Mouse (Mus musculus) liver, embryonic 13.5 days (tissue): ENCODE measurements around the gene Bex3. TPM values are rescaled to one million over a fixed set of nuclear protein-coding genes. Genes with fewer than 3 reads are reported as not detected.

Source experiments
- ATAC-seq: fragments of 200-750 bp; cut with Nextera tagmentation; 2 replicates; pipeline ENCODE4 v1.8.0; 2017; ENCODE audit warnings: low read depth, mild to moderate bottlenecking, moderate number of reproducible peaks, moderate library complexity
- DNase-seq: peaks from one replicate; pipeline ENCODE4 v3.0.0; 2022
- H3K27ac ChIP-seq: fragments of 300-500 bp; sonication (generic); 2 replicates; pipeline ENCODE4 v1.5.1; 2015; ENCODE audit warnings: moderate library complexity, mild to moderate bottlenecking, inconsistent platforms
- H3K27me3 ChIP-seq: fragments of 300-500 bp; sonication (generic); 2 replicates; pipeline ENCODE4 v1.6.1; 2015; ENCODE audit warnings: mild to moderate bottlenecking, inconsistent platforms
- H3K36me3 ChIP-seq: fragments of 300-500 bp; sonication (generic); 2 replicates; pipeline ENCODE4 v1.6.1; 2015; ENCODE audit warnings: mild to moderate bottlenecking, inconsistent platforms
- H3K4me1 ChIP-seq: fragments of 300-500 bp; sonication (generic); replicated peaks from 2 replicates; pipeline ENCODE4 v1.6.1; 2015; ENCODE audit warnings: inconsistent platforms
- H3K4me2 ChIP-seq: fragments of 300-500 bp; sonication (generic); 2 replicates; pipeline ENCODE4 v1.6.1; 2015; ENCODE audit warnings: inconsistent platforms, mild to moderate bottlenecking, moderate library complexity
- H3K4me3 ChIP-seq: fragments of 300-500 bp; sonication (generic); replicated peaks from 2 replicates; pipeline ENCODE4 v1.5.1; 2015; ENCODE audit warnings: mild to moderate bottlenecking, inconsistent platforms
- H3K9ac ChIP-seq: fragments of 300-500 bp; sonication (generic); 2 replicates; pipeline ENCODE4 v1.6.1; 2015; ENCODE audit warnings: mild to moderate bottlenecking, inconsistent platforms
- H3K9me3 ChIP-seq: fragments of 300-500 bp; sonication (generic); replicated peaks from 2 replicates; pipeline ENCODE4 v1.6.1; 2016; ENCODE audit warnings: inconsistent platforms
- WGBS: fragments of 180-500 bp; shearing (Covaris S2); methylation state at CpG from one replicate; pipeline ENCODE4 v1.1.7; 2015; ENCODE audit not compliant: insufficient replicate concordance; 5-methylcytosine and 5-hydroxymethylcytosine counted together
- polyA plus RNA-seq: library from polyadenylated mRNA; unstranded; fragments of >200 nt; fragmentation: Nextera tagmentation; extraction: Ambion mirVana; gene quantifications from 2 replicates; pipeline ENCODE4 v1.2.1, GENCODE M21; 2015

The Bex3 gene
- polyA plus RNA-seq, 1 experiment from 2014 or later: 238 TPM

DNA sequence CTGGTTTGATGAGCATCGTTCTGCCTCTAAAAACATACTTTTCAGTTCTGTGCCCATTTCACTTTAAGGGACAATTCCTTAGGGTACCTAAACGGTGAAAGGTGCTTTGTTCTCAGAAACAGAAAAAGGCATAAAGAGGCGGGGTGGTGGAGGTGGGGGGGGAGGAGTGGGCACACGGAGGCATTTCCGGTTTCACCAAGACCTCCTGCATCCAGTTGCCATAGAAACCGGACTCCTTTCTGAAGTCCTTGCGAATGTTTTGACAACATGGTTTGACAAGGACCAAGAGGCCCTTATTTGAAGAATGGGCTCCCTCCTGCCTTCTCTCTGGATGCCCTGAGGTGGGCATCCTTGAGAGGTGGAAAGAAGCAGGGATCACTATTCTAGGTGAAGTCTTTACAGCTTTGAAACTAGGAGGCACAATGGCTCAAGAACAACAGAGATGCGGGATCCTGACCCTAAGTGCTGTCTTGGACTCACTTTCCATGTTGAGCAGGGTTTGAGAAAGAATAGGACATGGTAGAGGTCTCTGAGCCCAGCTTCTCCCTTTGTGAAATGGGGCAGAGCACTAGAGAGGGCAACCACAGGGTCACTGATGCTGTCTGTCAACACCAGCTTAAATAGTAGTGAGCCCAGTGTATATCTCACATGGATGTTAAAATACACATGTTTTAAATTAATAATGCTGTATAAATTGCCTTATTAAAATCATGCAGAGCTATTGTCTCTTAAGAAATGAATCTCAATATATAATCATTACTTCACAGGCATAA is 43.9 kb downstream of the Bex3 start:
- H3K36me3 ChIP-seq: no peaks in the 10 kb centered on the region
- 26% methylated on average over 8 of the region's 8 CpGs for WGBS
- no peak overlapping the region for H3K4me3 ChIP-seq
- no peak overlapping the region for H3K4me2 ChIP-seq
- H3K9ac ChIP-seq: no peak overlapping the region
- H3K27ac ChIP-seq: no peak overlapping the region
- no peaks in the 10 kb centered on the region for H3K4me1 ChIP-seq
- ATAC-seq (no peak), DNase-seq (no peak)
- no peaks in the 10 kb centered on the region for H3K9me3 ChIP-seq
- H3K27me3 ChIP-seq: no peaks in the 10 kb centered on the region

DNA sequence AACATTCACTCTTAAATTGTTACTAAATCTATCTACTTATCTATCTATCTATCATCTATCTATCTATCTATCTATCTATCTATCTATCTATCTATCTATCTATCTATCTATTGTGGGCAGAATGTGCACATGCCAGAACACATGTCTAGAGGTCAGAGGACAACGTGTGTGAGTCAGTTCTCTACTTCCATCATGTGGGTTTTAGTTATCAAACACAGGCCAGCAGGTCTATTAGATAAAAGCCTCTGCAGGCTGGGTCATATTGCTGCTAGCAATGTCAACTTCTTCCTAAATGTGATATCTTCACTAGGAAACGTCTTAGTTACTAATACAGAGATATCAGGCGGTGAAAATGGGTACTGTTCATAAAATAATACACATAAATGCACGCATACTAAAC is 49.9 kb downstream of the Bex3 start:
- 35% methylated on average over 4 of the region's 4 CpGs for WGBS
- Histone ChIP-seq H3K27me3 (no peaks in the 10 kb centered on the region), H3K9me3 (no peaks in the 10 kb centered on the region), H3K4me1 (no peaks in the 10 kb centered on the region), H3K4me2 (no peak overlapping the region), H3K27ac (no peak overlapping the region), H3K36me3 (no peaks in the 10 kb centered on the region), H3K4me3 (no peak overlapping the region), H3K9ac (no peak overlapping the region)
- no peak for ATAC-seq
- no peak for DNase-seq

Other genes with a start within 250 kb of the Bex3 start
- 13.1 and 17.0 TPM in 2 replicates for gene Arxes1, start 236.9 kb upstream of the Bex3 start, polyA plus RNA-seq
- gene Bex2, start 202.0 kb upstream of the Bex3 start, polyA plus RNA-seq: 176 and 215 TPM in 2 replicates
- 0.18 and 0.21 TPM in 2 replicates for gene Nxf3, start 185.0 kb upstream of the Bex3 start, polyA plus RNA-seq
- 211 and 264 TPM in 2 replicates for gene Bex4, start 131.3 kb upstream of the Bex3 start, polyA plus RNA-seq
- 191 and 256 TPM in 2 replicates for gene Tceal8, start 97.9 kb upstream of the Bex3 start, polyA plus RNA-seq
- 6.2 and 6.4 TPM in 2 replicates for gene Tceal5, start 66.4 kb upstream of the Bex3 start, polyA plus RNA-seq
- gene Tceal7, start 55.5 kb upstream of the Bex3 start, polyA plus RNA-seq: 2.8 and 2.9 TPM in 2 replicates
- gene Bex1, start 54.7 kb upstream of the Bex3 start, polyA plus RNA-seq: 170 and 184 TPM in 2 replicates
- 227 and 291 TPM in 2 replicates for gene Tceal9, start 25.2 kb upstream of the Bex3 start, polyA plus RNA-seq
- gene Kir3dl1, start 247.7 kb downstream of the Bex3 start, polyA plus RNA-seq: not detected in 2 replicates